Mouse (Mus musculus): Measurements from ENCODE around the gene St3gal5.
"Not testable (repeated sequence)": the region's sequence is repeated elsewhere in the genome, so short reads cannot be mapped to it uniquely, and the experiment has no call there.

Gene St3gal5

DNA sequence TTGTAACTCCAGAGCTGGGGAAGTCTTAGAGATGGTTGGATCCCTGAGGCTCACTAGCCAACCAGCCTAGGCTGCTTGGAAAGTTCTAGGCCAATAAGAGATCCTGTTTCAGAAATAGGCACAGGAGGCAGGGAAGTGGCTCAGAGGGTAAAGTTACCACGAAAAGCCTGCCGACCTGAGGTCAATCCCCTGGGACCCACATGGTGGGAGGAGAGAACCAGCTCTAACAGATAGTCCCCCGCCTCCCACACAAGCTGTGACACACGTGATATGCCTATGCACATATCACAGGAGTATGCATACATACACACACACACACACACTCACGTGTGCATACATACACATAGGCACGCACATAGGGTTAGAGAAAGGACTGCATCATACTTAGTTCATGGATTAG is 32.7 kb downstream of the St3gal5 start:
- DNase-seq (ENCODE audit: extremely low spot score, low read depth, low spot score): no peak

DNA sequence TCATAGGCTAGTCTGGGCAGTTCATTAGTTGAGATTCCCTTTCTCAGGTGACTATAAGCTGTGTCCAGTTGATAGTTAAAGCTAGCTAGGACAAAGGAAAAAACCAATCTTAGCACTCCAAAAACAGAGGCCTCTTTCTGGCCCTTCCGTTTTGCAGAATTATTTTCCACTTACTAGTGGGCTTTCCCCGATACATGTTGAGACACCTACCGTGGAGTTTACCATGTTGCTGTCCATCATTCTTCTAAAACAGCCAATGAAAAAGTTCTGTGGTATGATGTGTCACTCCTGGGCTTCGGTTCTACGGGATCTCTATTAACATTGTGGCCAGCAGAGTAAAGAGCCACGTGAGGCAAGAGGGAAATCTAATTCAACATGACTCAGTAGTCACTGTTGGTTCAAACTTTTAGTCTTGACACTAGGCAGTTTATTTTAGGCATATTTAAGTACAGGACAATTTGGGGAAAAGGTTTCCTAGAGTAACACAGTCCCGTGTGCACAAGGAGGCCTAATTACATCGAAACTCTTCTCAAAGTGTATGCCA is 35.4 kb downstream of the St3gal5 start:
- DNase-seq (ENCODE audit: extremely low spot score, low read depth, low spot score): no peak

DNA sequence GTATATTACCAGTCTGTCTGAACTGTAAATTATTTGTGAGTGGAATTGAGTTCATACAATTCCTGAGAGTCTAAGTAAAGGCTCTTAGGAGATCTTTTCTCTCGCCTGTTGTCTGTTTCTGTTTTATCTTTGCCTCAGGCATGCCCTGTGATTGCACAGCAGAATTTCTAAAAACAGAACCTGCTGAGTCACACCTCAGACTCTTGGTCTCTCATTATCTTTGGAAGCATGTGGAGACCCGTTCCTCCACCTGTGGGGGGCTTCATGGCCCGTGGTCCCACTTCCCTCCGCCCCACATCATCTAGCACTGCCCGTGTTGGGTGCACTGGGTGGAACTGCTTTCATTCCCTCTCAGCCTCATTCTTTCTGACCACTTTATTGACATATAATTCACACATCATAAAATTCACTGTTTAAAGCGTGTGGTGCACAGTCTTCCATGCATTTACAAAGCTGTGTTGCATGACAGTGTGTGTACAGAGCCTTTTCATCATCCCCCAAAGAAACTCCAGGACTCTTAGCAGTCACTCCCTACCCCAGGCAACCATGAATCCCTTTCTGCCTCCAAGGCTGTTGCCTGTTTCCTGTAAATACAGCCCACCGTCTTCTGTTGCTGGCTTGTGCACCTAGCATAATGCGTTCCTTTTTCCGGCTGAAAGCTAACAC is 37.6 kb downstream of the St3gal5 start:
- no peak for DNase-seq (ENCODE audit: extremely low spot score, low read depth, low spot score)

DNA sequence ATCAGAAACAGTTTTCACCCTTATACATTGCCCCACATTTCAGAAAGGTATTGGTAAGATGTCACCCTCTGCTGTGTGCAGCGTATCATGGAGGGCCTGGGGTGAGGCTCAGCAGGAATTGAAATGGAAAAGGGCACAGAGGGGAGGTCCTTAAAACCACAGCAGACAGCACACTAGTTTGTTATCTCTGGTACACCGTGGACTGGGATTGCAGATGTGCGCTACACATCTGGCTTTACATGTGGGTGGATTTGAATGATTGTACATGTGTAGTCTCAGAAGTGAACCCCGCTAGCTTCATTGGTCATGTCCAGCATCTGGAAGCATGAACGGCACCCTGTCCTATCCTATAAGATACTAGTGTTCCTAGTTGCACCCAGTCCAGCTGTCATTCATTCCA is 38.6 kb downstream of the St3gal5 start:
- no peak for DNase-seq (ENCODE audit: extremely low spot score, low read depth, low spot score)

DNA sequence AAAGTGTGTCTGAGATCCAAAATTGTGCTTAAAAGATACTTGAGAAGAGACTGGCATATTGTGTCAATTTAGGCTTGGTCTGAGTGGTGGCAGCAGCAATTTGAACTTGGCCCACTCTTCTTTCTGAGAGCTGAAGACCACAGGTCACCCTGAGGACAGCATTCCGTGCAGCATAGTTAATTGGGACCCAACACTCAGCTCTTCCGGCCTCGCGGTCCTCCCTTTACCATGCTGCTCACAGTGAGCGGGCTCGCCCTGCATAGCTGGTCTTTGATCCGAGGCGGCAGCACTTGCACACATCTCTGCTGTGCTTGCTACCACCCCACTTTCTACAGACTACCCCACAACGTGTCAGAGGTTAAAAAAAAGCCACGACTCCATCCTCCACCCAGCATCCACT is 39.2 kb downstream of the St3gal5 start:
- no peak for DNase-seq (ENCODE audit: extremely low spot score, low read depth, low spot score)

DNA sequence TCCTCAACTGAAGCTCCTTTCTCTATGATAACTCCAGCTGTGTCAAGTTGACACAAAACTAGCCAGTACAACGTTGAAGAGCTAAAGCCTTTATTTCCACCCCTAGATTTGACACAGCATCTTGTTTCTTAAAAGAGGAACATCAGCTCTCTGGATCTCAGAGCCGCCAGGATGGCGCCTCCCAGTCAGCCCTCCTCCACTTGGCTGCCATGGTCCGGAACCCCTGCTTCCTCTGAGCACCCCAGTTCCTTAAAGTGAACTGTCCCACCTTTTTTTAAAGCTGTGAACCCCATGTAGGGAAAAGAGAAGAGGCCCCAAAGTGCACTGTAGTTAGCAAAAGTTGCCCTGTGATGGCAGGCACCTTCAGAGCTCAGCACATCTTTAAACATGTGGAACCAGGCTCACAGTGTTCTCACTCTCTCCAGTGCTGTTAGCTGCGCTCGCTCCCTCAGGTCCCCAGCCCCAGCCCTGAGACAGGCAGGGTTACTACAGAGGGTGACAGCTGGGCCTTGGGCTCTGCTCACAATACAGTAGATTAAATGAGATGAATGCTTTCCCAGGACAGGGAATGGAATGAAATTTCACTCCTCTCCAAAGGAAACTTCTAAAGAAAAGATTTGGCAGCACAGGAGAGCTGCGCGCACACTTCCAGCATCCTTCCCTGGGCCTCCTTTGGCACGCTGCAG is 42.3 kb downstream of the St3gal5 start:
- no peak for DNase-seq (ENCODE audit: extremely low spot score, low read depth, low spot score)

DNA sequence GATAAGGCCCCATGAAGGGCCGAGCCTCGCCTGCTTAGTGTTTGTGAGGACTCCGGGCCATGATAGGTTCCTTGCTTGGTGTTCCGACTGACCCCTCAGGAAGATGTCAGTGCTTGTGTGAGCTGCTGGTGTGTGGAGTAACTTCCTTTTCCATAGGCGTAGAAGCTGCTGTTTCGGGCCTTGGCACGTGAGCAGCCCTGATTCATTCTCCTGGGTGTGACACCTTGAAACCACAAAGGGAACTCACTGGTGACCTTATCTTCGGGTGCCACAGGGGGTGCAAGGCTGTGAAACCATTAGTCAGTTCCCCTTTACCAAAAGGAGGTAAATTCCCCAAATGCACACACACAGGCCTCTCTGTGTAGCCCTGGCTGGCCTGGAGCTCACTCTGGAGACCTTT is 43.0 kb downstream of the St3gal5 start:
- no peak for DNase-seq (ENCODE audit: extremely low spot score, low read depth, low spot score)

DNA sequence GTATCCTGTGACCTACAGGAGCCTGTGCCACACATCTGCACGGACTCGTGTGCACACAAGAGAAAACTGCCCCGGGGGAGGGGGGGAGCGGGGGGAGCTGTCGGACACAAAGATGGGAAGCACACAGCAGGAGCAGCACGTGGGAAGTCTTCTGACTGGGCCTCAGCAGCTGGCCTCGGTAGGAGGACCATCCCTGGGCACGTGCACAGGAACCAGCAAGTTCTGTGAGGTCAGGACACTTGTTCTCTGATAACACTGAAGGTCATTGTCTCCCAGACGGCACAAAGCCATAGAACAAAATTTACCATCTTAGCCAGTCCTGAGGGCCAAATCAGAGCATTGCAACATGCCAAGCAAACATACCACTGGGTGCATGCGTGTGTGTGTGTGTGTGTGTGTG is 43.8 kb downstream of the St3gal5 start:
- DNase-seq (ENCODE audit: extremely low spot score, low read depth, low spot score): no peak

DNA sequence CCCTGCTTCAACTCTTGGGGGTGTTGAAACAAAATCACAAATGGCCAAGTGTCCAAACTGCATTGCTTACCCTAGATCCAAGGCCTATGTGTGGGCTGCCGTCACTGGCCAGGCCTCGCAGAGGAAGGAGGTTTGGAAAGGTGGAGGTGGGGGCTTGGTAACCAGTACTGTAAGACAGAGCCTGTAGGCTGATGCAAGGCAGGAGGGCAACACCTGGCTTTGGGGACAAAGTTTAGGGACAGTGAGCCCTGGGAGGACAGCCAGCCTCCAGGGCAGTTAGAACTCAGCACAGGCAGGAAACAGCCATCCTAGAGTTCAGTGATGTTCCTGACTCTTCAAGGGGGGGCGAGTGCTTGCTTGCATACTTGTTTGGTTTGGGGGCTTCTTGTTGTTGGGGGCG is 45.2 kb downstream of the St3gal5 start:
- DNase-seq (ENCODE audit: extremely low spot score, low read depth, low spot score): no peak

DNA sequence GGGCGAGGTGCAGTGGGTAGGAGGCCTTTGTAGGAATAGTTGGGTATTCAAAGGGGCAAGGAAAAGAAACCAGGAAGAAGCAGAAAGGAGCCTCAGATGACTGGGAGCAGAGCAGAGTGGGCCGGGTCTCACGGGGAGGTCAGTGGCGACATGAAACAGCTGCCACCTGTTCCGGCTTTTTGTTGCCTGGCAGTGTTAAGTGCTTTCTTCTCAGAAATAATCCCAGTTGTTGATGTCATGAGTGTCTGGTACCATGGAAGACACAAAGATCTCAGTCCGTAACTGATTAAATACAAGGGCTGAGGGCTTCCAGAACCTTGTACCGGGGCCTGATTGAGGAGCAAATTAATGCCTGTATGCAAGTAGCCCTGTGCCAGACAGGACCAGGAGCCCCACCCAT is 47.0 kb downstream of the St3gal5 start:
- DNase-seq (ENCODE audit: extremely low spot score, low read depth, low spot score): no peak

DNA sequence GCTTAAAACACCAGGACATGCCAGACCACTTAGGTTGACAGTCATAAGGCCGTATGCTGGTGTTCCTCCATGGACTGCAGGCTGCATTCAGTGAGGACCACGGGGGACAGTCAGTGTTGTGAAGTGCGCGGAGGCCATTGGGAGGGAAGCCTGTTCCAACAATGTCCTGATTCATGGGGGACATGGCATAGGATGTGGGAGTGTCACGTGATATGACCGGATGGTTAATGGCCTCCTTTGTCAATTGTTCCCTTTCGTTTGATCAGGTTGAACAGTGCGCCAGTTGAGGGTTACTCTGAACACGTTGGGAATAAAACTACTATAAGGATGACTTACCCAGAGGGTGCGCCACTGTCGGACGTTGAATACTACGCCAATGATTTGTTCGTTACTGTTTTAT is 49.4 kb downstream of the St3gal5 start:
- no peak for DNase-seq (ENCODE audit: extremely low spot score, low read depth, low spot score)

DNA sequence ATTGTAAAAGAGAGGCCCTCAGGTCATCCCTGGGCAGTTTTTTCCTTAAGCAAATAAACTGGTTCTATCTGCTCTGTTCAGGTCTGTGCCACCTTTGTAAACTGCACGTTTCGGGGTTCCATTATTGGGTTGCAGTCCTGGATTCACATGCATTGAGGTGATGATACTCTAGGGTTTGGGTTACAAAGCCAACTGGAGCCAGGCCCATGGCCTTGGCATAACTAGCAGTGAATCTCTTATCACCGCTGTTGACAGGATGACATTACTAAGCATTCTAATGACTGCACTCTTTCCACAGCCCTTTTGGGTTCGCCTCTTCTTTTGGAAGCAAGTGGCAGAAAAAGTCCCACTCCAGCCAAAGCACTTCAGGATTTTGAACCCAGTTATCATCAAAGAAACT is 51.3 kb downstream of the St3gal5 start:
- no peak for DNase-seq (ENCODE audit: extremely low spot score, low read depth, low spot score)

DNA sequence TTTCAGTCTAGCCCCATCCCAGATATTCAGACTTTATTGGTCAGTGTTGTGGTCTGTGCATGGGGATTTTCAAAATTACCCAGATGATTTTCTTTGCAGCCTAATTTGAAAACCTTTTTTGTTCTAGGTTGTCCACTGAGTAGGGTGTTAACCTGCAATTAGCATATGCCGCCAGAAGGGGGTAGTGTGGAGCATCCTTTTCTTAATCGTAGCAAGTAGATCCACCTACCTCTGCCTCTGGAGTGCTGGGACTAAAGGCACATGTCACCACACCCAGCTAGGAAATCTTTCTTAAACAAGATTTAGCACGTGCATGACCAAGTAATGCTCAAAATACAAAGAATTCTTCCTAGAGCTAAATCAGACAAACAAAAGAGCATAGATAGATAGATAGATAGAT is 52.4 kb downstream of the St3gal5 start:
- no peak for DNase-seq (ENCODE audit: extremely low spot score, low read depth, low spot score)

DNA sequence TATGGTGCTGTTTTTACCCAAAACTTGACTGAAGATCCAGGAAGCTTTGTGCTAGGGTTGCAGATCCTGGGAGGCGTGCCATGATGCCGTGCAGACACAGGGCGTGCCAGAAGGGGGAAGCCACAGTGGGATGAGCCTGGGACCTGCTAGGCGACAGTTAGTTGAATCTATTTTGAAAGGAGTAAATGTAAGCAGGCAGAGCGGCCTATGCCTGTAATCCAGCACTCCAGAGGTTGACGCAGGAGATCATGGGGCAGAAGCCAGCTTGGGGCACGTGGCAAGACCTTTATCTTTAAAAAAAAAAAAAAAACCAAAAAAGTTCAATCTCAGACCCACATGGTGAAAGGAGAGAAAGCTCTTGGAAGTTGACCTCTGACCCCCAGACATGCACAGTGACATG is 55.3 kb downstream of the St3gal5 start:
- DNase-seq (ENCODE audit: extremely low spot score, low read depth, low spot score): no peak

DNA sequence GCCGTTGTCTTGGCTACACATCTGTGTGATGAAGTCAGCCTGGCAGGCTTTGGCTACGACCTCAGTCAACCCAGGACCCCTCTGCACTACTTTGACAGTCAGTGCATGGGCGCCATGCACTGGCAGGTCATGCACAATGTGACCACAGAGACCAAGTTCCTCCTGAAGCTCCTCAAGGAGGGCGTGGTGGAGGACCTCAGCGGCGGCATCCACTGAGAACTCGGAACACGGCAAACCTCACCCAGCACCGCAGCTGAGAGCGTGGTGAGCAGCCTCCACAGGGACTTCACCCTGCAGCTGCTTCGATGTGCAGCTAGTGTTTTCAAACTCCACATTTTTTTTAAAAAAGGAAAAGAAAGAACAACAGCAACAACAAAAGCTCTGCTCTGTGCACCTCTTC is 56.1 kb downstream of the St3gal5 start:
- DNase-seq (ENCODE audit: extremely low spot score, low read depth, low spot score): no peak

DNA sequence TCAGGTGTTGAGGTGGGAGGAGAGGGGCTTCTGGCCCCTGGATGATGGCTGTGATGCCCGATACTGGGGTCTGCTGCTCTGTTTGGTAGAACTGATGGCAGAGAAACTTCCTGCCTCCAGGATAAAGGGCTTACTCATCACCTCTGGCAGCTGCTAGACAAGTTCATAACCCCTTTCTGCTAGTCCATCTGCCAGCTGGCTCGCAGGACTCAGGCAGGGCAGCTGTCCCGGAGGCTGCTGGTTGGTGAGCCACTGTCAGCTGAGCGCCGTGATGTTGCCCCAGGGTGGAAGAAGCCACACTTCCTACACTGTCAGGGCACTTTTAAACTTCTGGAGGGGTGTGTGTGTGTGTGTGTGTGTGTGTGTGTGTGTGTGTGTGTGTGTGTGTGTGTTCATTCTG is 56.6 kb downstream of the St3gal5 start:
- DNase-seq (ENCODE audit: extremely low spot score, low read depth, low spot score): not testable (repeated sequence)

DNA sequence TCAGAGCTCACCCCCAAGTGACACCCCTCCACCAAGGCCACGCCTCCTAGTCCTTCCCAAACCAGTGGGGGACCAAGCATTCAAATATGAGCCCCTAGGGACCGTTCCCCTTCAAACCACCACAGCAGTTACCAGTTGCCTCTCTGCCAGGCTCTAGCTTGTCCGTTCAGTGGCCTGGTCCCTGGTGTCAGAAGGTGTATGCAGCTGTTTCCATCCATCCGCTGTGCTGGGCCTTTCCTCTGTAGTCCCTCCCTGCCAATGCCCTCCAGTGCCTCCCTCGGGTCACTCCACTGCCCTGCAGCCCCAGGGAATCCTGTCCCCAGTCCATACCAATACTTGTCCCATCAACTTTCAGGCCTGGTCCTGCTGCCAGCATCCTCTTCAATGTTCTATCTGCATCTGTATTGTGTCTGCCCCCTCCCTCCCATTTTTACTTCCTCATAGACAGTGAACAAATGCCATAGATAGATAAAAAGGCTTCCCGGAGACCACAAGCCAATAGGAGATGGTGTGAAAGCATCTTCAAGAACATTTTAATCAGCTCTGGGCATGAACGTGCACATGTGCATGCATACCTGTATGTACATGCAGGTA is 57.6 kb downstream of the St3gal5 start:
- DNase-seq (ENCODE audit: extremely low spot score, low read depth, low spot score): no peak

DNA sequence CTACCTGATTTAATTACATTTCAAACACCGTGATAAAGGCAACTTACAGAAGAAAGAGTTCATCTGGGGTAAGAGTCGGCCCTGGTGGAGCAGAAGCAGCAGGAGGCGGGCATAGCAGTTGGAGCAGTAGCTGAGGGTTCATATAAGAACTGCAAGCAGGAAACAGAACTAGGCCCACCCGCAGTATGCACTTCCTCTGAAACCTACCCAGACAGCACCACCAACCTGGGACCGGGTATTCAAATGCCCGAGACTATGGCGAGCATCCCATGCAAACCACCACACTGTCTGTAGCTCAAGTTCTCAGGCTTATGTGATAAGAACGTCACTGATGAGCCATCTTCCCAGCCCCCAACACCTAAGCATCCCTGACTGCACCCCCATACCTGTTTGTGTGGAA is 58.3 kb downstream of the St3gal5 start:
- no peak for DNase-seq (ENCODE audit: extremely low spot score, low read depth, low spot score)

DNA sequence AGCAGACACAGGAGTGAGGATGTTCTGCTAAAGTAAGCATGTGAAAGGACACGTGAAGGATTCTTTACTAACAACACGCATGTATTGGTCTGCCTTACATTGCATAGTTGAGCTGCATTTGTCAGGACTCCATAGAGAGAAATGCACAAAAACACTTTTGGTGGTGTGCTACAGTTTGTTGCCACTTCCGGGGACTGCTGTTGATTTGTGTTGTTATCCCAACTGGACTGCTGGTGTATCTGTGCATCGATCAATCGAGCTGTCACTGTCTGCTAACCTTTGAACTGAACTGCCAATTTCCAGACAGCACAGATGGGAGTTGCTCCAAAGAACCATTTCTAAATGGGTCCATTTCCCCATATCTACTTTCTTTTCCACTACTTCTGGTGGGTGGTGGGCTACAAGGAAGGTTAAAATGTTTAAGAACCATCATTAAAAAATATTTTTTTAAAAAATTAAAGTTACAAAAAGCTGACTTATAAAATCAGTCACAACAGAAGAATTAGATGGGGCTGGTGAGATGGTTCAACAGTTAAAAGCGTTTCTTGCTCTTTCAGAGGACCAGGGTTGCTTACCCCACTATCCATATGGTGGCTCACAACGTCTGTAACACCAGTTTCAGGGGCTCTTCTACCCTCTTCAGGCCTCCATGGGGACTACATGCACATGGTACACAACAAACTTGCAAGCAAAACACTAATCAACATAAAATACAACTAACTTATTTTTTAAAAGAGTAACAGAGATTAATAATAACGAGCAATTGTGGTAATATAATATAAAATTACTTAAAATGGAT is 61.8 kb downstream of the St3gal5 start:
- DNase-seq (ENCODE audit: extremely low spot score, low read depth, low spot score): no peak

DNA sequence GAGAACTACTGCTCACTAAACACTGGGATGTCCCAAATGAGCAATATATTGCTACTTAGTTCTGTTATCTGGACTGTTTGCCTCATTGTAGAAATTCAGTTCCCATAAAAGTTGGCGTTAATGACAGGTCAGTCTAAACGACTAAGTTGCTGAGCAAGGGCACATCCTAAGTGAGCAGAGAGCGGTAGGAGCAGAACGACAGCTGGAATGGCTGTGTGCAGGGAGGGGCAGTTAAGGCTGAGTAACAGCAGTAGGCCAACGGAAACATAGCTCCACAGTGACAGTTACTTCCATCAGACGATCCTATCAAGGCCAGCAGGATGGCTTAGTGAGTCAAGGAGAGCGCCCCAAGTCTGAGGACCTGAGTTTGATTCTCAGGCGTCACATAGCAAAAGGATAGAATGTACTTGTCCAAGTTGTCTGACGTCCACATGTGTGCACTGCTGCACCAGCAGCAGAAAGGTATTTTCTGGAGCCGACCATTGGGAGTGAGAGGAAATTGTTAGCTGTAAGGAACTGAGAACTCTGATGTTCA is 62.5 kb downstream of the St3gal5 start:
- no peak for DNase-seq (ENCODE audit: extremely low spot score, low read depth, low spot score)

DNA sequence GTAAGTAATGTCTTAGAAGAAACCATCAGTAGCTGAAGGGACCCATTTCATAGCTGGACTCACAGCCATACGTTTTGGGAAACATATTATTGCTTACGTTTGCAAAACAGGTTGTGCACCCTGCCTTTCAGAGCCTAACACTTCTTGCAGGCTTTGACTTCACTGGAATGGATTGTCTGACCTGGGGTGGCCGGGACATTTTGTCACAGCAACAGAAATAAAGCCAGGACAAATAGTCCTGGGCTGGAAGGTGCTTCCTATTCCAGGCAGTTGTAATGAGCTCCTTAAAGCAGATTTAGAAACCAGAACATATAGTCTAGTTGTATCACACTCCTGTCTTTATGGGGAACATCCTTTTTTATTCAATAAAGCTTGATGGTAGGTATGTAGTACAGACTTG is 63.6 kb downstream of the St3gal5 start:
- no peak for DNase-seq (ENCODE audit: extremely low spot score, low read depth, low spot score)

Data from hindlimb bud, embryonic 11.5 days (tissue).